Mouse (Mus musculus) cerebellum, adult 2 months (tissue): ENCODE measurements around the gene Fam83c. TPM values are rescaled to one million over a fixed set of nuclear protein-coding genes. Genes with fewer than 3 reads are reported as not detected.

ENCODE experiments used
- DNase-seq, 2 experiments: peaks; one replicate each; pipeline ENCODE4 v3.0.0; 2021
- H3K27ac ChIP-seq: fragments of 200-500 bp; 2 replicates; pipeline ENCODE4 v1.5.1; 2012; ENCODE audit warnings: low read length, control low read depth, inconsistent platforms; ENCODE audit not compliant: insufficient read depth
- H3K27me3 ChIP-seq: fragments of 200-500 bp; 2 replicates; pipeline ENCODE4 v1.6.1; 2012; ENCODE audit warnings: inconsistent platforms, mild to moderate bottlenecking, low read length, moderate library complexity; ENCODE audit not compliant: control insufficient read depth, insufficient read depth
- H3K4me1 ChIP-seq: fragments of 200-500 bp; 2 replicates; pipeline ENCODE4 v1.6.1; 2011; ENCODE audit warnings: low read length; ENCODE audit not compliant: control insufficient read depth, insufficient read depth
- H3K4me3 ChIP-seq: fragments of 200-500 bp; replicated peaks from 2 replicates; pipeline ENCODE3; 2011; ENCODE audit warnings: mild to moderate bottlenecking, low read depth, low read length, control low read depth; ENCODE audit not compliant: insufficient read depth
- CTCF ChIP-seq: fragments of 200-500 bp; IDR thresholded peaks from 2 replicates; pipeline ENCODE4 v1.5.1; 2011; ENCODE audit warnings: low read depth, mild to moderate bottlenecking, control low read depth, low read length, moderate library complexity, borderline replicate concordance; ENCODE audit not compliant: insufficient read depth
- POLR2A ChIP-seq: fragments of 200-500 bp; IDR thresholded peaks from 2 replicates; pipeline ENCODE4 v1.6.1; 2011; ENCODE audit warnings: low read length, control low read depth, borderline replicate concordance; ENCODE audit not compliant: insufficient read depth
- WGBS: fragments of 180-500 bp; shearing (Covaris S2); methylation state at CpG from one replicate; pipeline ENCODE4 v1.1.7; 2018; 5-methylcytosine and 5-hydroxymethylcytosine counted together
- polyA plus RNA-seq: library from polyadenylated mRNA; depleted of rRNA; stranded (reverse); fragments of >200 nt; gene quantifications from 2 replicates; pipeline ENCODE4 v1.2.3, GENCODE M21; 2012

Fam83c gene
- polyA plus RNA-seq, 1 experiment, result not detected

GRCm38 (mm10) chr2:155825904-155826629, 8.6 kb downstream of the Fam83c start:
- Histone ChIP-seq H3K4me1 (no peaks in the 10 kb centered on the region), H3K4me3 (peak overlapping the region; percentile 66), H3K27me3 (no peaks in the 10 kb centered on the region), H3K27ac (no peak overlapping the region)
- TF ChIP-seq CTCF, result no peak
- no peak for TF ChIP-seq POLR2A
- WGBS, result 1% methylated on average over 52 of the region's 52 CpGs
- DNase-seq, result peak in 1 of 2 experiments; percentile 16

DNA sequence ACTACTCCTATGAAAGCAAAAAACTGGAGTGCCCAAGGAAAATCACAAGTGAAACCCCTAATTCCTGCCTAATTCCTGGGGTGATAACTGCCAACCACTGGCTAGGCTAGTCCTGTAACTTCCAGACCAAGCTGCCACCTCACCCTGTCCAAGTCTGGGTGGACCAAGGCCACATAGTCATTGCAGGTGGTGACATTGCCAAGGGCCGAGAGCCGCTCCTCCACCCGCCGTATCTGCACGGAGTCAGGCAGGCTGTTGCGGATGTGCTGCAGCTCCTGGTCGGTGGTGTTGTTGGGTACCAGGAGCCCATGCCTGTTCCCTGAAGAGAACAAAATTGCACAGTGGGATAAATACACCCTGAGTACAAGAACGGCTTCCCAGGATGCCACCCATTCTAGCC, 10.9 kb downstream of the Fam83c start:
- WGBS, result 90% methylated on average over 8 of the region's 8 CpGs
- H3K4me1 ChIP-seq, result peaks cover 4% of the 10 kb centered on the region; the same call in 1 of the 2 replicates
- peak in 1 of 2 experiments; percentile 25 for DNase-seq
- H3K4me3 ChIP-seq, result no peak overlapping the region
- no peaks in the 10 kb centered on the region for H3K27me3 ChIP-seq
- no peak overlapping the region for H3K27ac ChIP-seq
- no peak for TF ChIP-seq CTCF
- TF ChIP-seq POLR2A, result no peak

- Histone ChIP-seq H3K4me3 (no peak overlapping the region), H3K4me1 (peaks cover 30% of the 10 kb centered on the region), H3K27me3 (no peaks in the 10 kb centered on the region), H3K27ac (no peak overlapping the region)
- TF ChIP-seq CTCF (no peak), POLR2A (no peak)
- DNase-seq, result no peak
- WGBS, result 76% methylated on average over 5 of the region's 5 CpGs
These were observed 13.9 kb downstream of the Fam83c start for GRCm38 (mm10) chr2:155820779-155821178.

DNA sequence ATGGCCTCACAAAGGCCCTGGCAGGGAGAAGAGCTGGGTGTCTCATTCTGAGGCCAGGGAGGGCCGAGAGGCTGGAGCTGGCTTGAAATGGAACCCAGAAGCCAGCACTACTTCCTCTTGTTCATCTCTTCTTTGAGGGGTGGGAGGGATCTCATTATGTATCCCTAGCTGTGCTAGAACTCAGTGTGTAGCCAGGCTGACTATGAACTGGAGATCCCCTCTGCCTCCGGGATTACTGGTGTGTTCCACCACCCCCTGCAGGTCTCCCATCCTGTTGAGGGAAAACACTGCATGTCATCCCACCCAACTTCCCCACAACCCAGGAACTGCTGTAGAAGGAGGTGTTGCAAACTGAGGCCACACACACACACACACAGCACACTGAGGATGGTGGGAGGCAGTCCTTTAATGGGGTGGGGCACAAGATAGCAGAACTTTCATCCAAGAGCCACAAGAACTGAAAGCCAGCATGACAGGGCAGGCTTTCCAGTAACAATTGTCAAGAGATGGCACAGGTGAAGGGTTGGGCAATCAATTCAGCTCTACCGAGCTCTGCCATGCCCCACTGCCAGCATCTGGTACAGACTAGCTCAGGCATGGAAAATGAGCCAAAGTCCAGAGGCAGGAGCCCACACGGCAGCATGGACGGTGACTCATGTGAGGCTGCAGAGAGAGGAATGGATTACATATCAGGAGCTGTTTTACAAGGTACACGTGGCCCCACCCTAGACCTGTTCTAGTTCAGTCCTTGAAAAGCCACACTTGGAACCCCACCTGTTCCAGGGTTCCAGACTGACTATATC, 15.0 kb downstream of the Fam83c start:
- peak in 1 of 2 experiments; percentile 46 for DNase-seq
- H3K4me3 ChIP-seq, result peak overlapping the region; percentile 39
- TF ChIP-seq POLR2A (no peak), CTCF (0 out of 2 replicates have a peak, but pooled peaks have one; percentile 1)
- peak overlapping the region; percentile 85 for H3K27ac ChIP-seq
- H3K4me1 ChIP-seq, result peaks cover 37% of the 10 kb centered on the region
- no peaks in the 10 kb centered on the region for H3K27me3 ChIP-seq
- 18% methylated on average over 6 of the region's 6 CpGs for WGBS

DNA sequence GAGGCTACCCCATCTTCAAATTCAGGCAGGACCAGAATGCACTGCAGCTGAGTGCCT, 15.4 kb downstream of the Fam83c start, which contains the start of gene BC029722:
TSS of gene BC029722 (minus strand) at position 35 of the 57 bp plus-strand sequence.
- TF ChIP-seq POLR2A (no peak), CTCF (no peak)
- H3K4me3 ChIP-seq, result peak within 1 kb of the TSS; percentile 55
- peak within 1 kb of the TSS; percentile 85 for H3K27ac ChIP-seq
- H3K27me3 ChIP-seq, result no peaks in the 10 kb centered on the region
- DNase-seq, result no peak
- peaks cover 41% of the 10 kb centered on the region for H3K4me1 ChIP-seq

DNA sequence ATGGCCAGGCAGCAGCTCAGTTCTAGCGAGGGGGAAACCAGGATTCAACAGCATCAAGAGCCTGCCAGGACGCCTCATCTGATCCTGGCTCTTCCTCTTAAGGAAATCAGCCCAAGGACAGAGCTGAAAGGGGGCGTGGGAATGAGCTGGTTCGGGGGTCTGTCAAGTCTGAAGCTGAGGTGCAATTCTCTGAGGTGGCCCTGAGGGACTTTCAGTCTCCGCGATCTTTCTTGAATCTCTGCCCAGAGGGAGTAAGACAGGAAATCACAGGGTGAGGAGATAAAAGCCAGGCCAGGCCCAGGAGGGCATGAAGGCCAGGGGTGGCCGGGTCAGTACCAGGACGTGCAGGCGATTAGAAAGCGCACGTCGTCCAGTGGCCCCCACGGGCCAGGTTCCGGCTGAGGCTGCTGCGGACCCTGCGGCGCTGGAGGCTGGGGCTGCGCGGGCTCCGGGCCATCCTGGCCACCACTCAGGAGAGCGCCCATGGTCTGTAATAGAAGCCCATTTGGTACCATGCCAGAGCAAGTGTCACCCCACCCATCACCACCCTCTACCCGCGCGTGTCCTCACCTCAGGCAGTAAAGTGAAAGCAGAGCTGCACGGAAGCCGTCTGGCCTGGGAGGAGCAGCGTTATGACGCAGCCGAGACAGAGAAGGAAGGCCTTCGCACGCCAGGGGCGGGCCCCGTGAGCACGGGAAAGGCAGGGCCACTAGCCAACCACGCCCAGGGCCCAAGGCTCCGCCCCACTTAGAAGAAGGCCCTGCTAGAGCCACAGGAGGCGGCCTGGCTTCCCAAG, 15.9 kb downstream of the Fam83c start:
- under 1% methylated on average over 37 of the region's 37 CpGs for WGBS
- Histone ChIP-seq H3K27ac (peak overlapping the region; percentile 85), H3K4me1 (peaks cover 43% of the 10 kb centered on the region), H3K4me3 (peak overlapping the region; percentile 55), H3K27me3 (no peaks in the 10 kb centered on the region)
- TF ChIP-seq POLR2A (peak; percentile 94), CTCF (peak; percentile 15; the same call in 1 of the 2 replicates)
- DNase-seq, result peak; percentile 93

- H3K4me1 ChIP-seq, result peaks cover 48% of the 10 kb centered on the region
- H3K27me3 ChIP-seq, result no peaks in the 10 kb centered on the region
- peak overlapping the region; percentile 85 for H3K27ac ChIP-seq
- H3K4me3 ChIP-seq, result no peak overlapping the region
- 39% methylated on average over 10 of the region's 10 CpGs for WGBS
- peak; percentile 54 to 58 for DNase-seq
- TF ChIP-seq CTCF, result no peak
- TF ChIP-seq POLR2A, result no peak
These were observed 17.1 kb downstream of the Fam83c start for GRCm38 (mm10) chr2:155817301-155818245.
